Mouse (Mus musculus): ENCODE measurements around the gene 1700001C02Rik. TPM values are rescaled to one million over a fixed set of nuclear protein-coding genes. Genes with fewer than 3 reads are reported as not detected.

Gene 1700001C02Rik
- 0.28 TPM in 1 of 2 replicates, not detected in the other for polyA plus RNA-seq (2015; fragmentation: Nextera tagmentation; extraction: Ambion mirVana)

- H3K9ac ChIP-seq = no peak within 1 kb of the TSS
- no peak for ATAC-seq (replicated peaks; ENCODE audit: insufficient number of reproducible peaks, insufficient read depth, low FRiP score, low read depth)
- H3K36me3 ChIP-seq = no peaks in the 10 kb centered on the region
- 20% methylated on average over 21 of the region's 21 CpGs for WGBS
- H3K27me3 ChIP-seq = peaks cover 59% of the 10 kb centered on the region
- H3K4me1 ChIP-seq (replicated peaks) = peaks cover 18% of the 10 kb centered on the region
- H3K4me3 ChIP-seq = peak within 1 kb of the TSS; percentile 29
- no peaks in the 10 kb centered on the region for H3K9me3 ChIP-seq (replicated peaks)
- H3K27ac ChIP-seq = no peak within 1 kb of the TSS
- H3K4me2 ChIP-seq = peak within 1 kb of the TSS; percentile 55
These were observed at the start of gene 1700001C02Rik for GRCm38 (mm10) chr5:30465861-30466260. 1700001C02Rik (plus strand) TSS chr5:30466047.

- ATAC-seq (replicated peaks; ENCODE audit: insufficient number of reproducible peaks, insufficient read depth, low FRiP score, low read depth) = no peak
- Histone ChIP-seq H3K9ac (no peak overlapping the region), H3K27ac (no peak overlapping the region), H3K27me3 (no peaks in the 10 kb centered on the region), H3K9me3 (replicated peaks) (no peaks in the 10 kb centered on the region), H3K4me1 (replicated peaks) (no peaks in the 10 kb centered on the region), H3K4me3 (no peak overlapping the region), H3K36me3 (no peaks in the 10 kb centered on the region), H3K4me2 (no peak overlapping the region)
- 66% methylated on average over 5 of the region's 5 CpGs for WGBS
These were observed 49.2 kb upstream of the 1700001C02Rik start for GRCm38 (mm10) chr5:30416665-30417064.

- H3K36me3 ChIP-seq = no peaks in the 10 kb centered on the region
- no peak overlapping the region for H3K9ac ChIP-seq
- WGBS = 73% methylated on average over 4 of the region's 4 CpGs
- no peak overlapping the region for H3K4me2 ChIP-seq
- no peaks in the 10 kb centered on the region for H3K27me3 ChIP-seq
- ATAC-seq (replicated peaks; ENCODE audit: insufficient number of reproducible peaks, insufficient read depth, low FRiP score, low read depth) = no peak
- no peak overlapping the region for H3K4me3 ChIP-seq
- H3K4me1 ChIP-seq (replicated peaks) = peaks cover 7% of the 10 kb centered on the region; the same call in 1 of the 2 replicates
- H3K27ac ChIP-seq = no peak overlapping the region
- no peaks in the 10 kb centered on the region for H3K9me3 ChIP-seq (replicated peaks)
These were observed 42.7 kb upstream of the 1700001C02Rik start for GRCm38 (mm10) chr5:30423121-30423520.

- WGBS = 20% methylated on average over 8 of the region's 8 CpGs
- Histone ChIP-seq H3K9ac (no peak overlapping the region), H3K4me3 (no peak overlapping the region), H3K4me2 (no peak overlapping the region; the same call in 1 of the 2 replicates), H3K27ac (no peak overlapping the region), H3K27me3 (no peaks in the 10 kb centered on the region), H3K9me3 (replicated peaks) (no peaks in the 10 kb centered on the region), H3K4me1 (replicated peaks) (peaks cover 7% of the 10 kb centered on the region; the same call in 1 of the 2 replicates), H3K36me3 (no peaks in the 10 kb centered on the region)
- 0 out of 2 replicates have a peak, but pooled peaks have one; percentile 43 for ATAC-seq (replicated peaks; ENCODE audit: insufficient number of reproducible peaks, insufficient read depth, low FRiP score, low read depth)
These were observed 42.1 kb upstream of the 1700001C02Rik start for GRCm38 (mm10) chr5:30423572-30424244.

- ATAC-seq (replicated peaks; ENCODE audit: insufficient number of reproducible peaks, insufficient read depth, low FRiP score, low read depth) = no peak
- Histone ChIP-seq H3K4me3 (no peak overlapping the region), H3K9ac (no peak overlapping the region), H3K27me3 (no peaks in the 10 kb centered on the region), H3K9me3 (replicated peaks) (no peaks in the 10 kb centered on the region), H3K4me2 (no peak overlapping the region), H3K27ac (no peak overlapping the region), H3K36me3 (no peaks in the 10 kb centered on the region), H3K4me1 (replicated peaks) (peaks cover 7% of the 10 kb centered on the region; the same call in 1 of the 2 replicates)
- 85% methylated on average over 6 of the region's 6 CpGs for WGBS
These were observed 38.4 kb upstream of the 1700001C02Rik start for GRCm38 (mm10) chr5:30427406-30427805.

- no peak for ATAC-seq (replicated peaks; ENCODE audit: insufficient number of reproducible peaks, insufficient read depth, low FRiP score, low read depth)
- H3K4me3 ChIP-seq = no peak overlapping the region
These were observed 26.9 kb upstream of the 1700001C02Rik start for GRCm38 (mm10) chr5:30438931-30439330.

GRCm38 (mm10) chr5:30440308-30440906 is 25.4 kb upstream of the 1700001C02Rik start:
- ATAC-seq (replicated peaks; ENCODE audit: insufficient number of reproducible peaks, insufficient read depth, low FRiP score, low read depth) = no peak
- H3K4me2 ChIP-seq = no peak overlapping the region
- WGBS = 82% methylated on average over 8 of the region's 8 CpGs
- no peaks in the 10 kb centered on the region for H3K4me1 ChIP-seq (replicated peaks)
- 0 out of 2 replicates have a peak, but pooled peaks cover 3% of the 10 kb centered on the region for H3K27me3 ChIP-seq
- H3K27ac ChIP-seq = no peak overlapping the region
- H3K9me3 ChIP-seq (replicated peaks) = no peaks in the 10 kb centered on the region
- H3K36me3 ChIP-seq = no peaks in the 10 kb centered on the region
- no peak overlapping the region for H3K4me3 ChIP-seq
- no peak overlapping the region for H3K9ac ChIP-seq

More at GRCm38 (mm10) chr5:30438931-30439330, 26.9 kb upstream of the 1700001C02Rik start:
- no peak overlapping the region for H3K27ac ChIP-seq
- H3K36me3 ChIP-seq = no peaks in the 10 kb centered on the region
- H3K27me3 ChIP-seq = no peaks in the 10 kb centered on the region
- no peak overlapping the region for H3K9ac ChIP-seq
- no peak overlapping the region for H3K4me2 ChIP-seq
- no peaks in the 10 kb centered on the region for H3K9me3 ChIP-seq (replicated peaks)
- 41% methylated on average over 2 of the region's 2 CpGs for WGBS
- H3K4me1 ChIP-seq (replicated peaks) = peaks cover under 1% of the 10 kb centered on the region; the same call in 1 of the 2 replicates

- no peaks in the 10 kb centered on the region for H3K36me3 ChIP-seq
- no peaks in the 10 kb centered on the region for H3K4me1 ChIP-seq (replicated peaks)
- H3K9me3 ChIP-seq (replicated peaks) = no peaks in the 10 kb centered on the region
- H3K27me3 ChIP-seq = 0 out of 2 replicates have a peak, but pooled peaks cover 3% of the 10 kb centered on the region
- ATAC-seq (replicated peaks; ENCODE audit: insufficient number of reproducible peaks, insufficient read depth, low FRiP score, low read depth) = no peak
- no peak overlapping the region for H3K9ac ChIP-seq
- no peak overlapping the region for H3K27ac ChIP-seq
- H3K4me2 ChIP-seq = no peak overlapping the region
- H3K4me3 ChIP-seq = no peak overlapping the region
- 55% methylated on average over 5 of the region's 5 CpGs for WGBS
These were observed 23.7 kb upstream of the 1700001C02Rik start for GRCm38 (mm10) chr5:30442196-30442595.

- Histone ChIP-seq H3K4me3 (no peak overlapping the region), H3K27ac (no peak overlapping the region), H3K9ac (no peak overlapping the region), H3K9me3 (replicated peaks) (no peaks in the 10 kb centered on the region), H3K4me2 (no peak overlapping the region), H3K27me3 (0 out of 2 replicates have a peak, but pooled peaks cover 3% of the 10 kb centered on the region), H3K4me1 (replicated peaks) (no peaks in the 10 kb centered on the region), H3K36me3 (no peaks in the 10 kb centered on the region)
- 83% methylated on average over 13 of the region's 13 CpGs for WGBS
- ATAC-seq (replicated peaks; ENCODE audit: insufficient number of reproducible peaks, insufficient read depth, low FRiP score, low read depth) = no peak
These were observed 21.4 kb upstream of the 1700001C02Rik start for GRCm38 (mm10) chr5:30444327-30444895.

GRCm38 (mm10) chr5:30456056-30456455 is 9.8 kb upstream of the 1700001C02Rik start:
- no peak overlapping the region for H3K4me3 ChIP-seq
- H3K36me3 ChIP-seq = no peaks in the 10 kb centered on the region
- no peaks in the 10 kb centered on the region for H3K9me3 ChIP-seq (replicated peaks)
- ATAC-seq (replicated peaks; ENCODE audit: insufficient number of reproducible peaks, insufficient read depth, low FRiP score, low read depth) = no peak
- no peak overlapping the region for H3K27ac ChIP-seq
- H3K4me2 ChIP-seq = no peak overlapping the region
- H3K4me1 ChIP-seq (replicated peaks) = no peaks in the 10 kb centered on the region; the same call in 1 of the 2 replicates
- H3K27me3 ChIP-seq = peaks cover 17% of the 10 kb centered on the region
- no peak overlapping the region for H3K9ac ChIP-seq
- WGBS = 49% methylated on average over 6 of the region's 6 CpGs

GRCm38 (mm10) chr5:30460155-30460554 is 5.7 kb upstream of the 1700001C02Rik start:
- peaks cover 12% of the 10 kb centered on the region for H3K4me1 ChIP-seq (replicated peaks)
- 35% methylated on average over 4 of the region's 4 CpGs for WGBS
- no peaks in the 10 kb centered on the region for H3K36me3 ChIP-seq
- no peak overlapping the region for H3K9ac ChIP-seq
- ATAC-seq (replicated peaks; ENCODE audit: insufficient number of reproducible peaks, insufficient read depth, low FRiP score, low read depth) = no peak
- peaks cover 50% of the 10 kb centered on the region for H3K27me3 ChIP-seq
- H3K4me2 ChIP-seq = no peak overlapping the region
- H3K27ac ChIP-seq = no peak overlapping the region
- no peak overlapping the region for H3K4me3 ChIP-seq
- H3K9me3 ChIP-seq (replicated peaks) = no peaks in the 10 kb centered on the region

Data from heart, embryonic 15.5 days (tissue).